Mouse (Mus musculus): ENCODE measurements around the gene Gm13277.
"Not testable (repeated sequence)": the region's sequence is repeated elsewhere in the genome, so short reads cannot be mapped to it uniquely, and the experiment has no call there.

- TF ChIP-seq CTCF, EP300 (IDR thresholded peaks at IDR 0.05; ENCODE audit: low read depth): not testable (repeated sequence)
These were observed 11.8 kb upstream of the Gm13277 start, which contains the start of gene Gm13289 for GRCm38 (mm10) chr4:88776622-88777021.

Measured in liver, embryonic 14.5 days (tissue).